Mouse (Mus musculus) T-helper 17 cell (primary cell): Measurements from ENCODE around the gene Tmigd1.

Experiments used
- in situ Hi-C, 2 experiments: fragments of 300-600 bp; cut with MboI, MseI; formaldehyde crosslinking; loops; 1 replicate in 1 of 2; 2 replicates in 1 of 2; pipeline ENCODE4 v1.15.1; 2025; ENCODE audit warnings: high pct_unique_total_duplicates in 2 of 2

Gene Tmigd1

GRCm38 (mm10) chr11:76953536-76953935 lies 51.6 kb downstream of the Tmigd1 start:
- in situ Hi-C loops = no loop called here

GRCm38 (mm10) chr11:76965703-76966102 lies 63.7 kb downstream of the Tmigd1 start:
- in situ Hi-C loops = no loop called here
